Mouse (Mus musculus) E14TG2a.4 (cell line): ENCODE results near the gene Hist1h2bm.

Experiments used
- CTCF ChIP-seq: conservative IDR thresholded peaks from 2 replicates; pipeline ENCODE4 v1.5.1; 2014; ENCODE audit warnings: low read length
- POU5F1 ChIP-seq: IDR thresholded peaks from 2 replicates; pipeline ENCODE4 v1.6.1; 2014; ENCODE audit warnings: low read length, borderline replicate concordance

GRCm38 (mm10) chr13:21715131-21715863 lies 6.5 kb upstream of the Hist1h2bm start:
- TF ChIP-seq POU5F1 = no peak
- no peak for TF ChIP-seq CTCF
